Mouse (Mus musculus): ENCODE results near the gene Gtpbp3.

DNA sequence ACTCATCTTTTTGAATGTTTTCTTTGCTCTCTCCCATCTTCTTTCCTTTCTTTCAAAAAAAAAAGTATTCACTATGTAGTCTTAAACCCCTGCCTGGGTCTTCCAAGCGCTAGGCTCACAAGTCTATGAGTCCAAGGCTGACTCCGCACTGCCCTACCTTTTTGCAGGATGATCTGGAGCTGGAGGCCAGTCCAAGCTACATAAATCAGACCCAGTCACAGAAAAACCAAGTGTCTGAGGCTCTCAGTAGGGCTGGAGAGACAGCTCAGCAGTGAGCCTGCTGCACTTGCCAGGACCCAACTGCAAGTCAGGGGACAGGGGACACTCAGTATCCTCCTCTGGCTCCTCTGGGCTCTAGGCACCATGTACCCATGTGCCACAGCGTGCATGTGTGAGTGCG lies 16.4 kb downstream of the Gtpbp3 start:
- TF ChIP-seq CHD2 (IDR thresholded peaks at IDR 0.05; ENCODE audit: low read length) (no peak), SIN3A (IDR thresholded peaks at IDR 0.05; ENCODE audit: low read length) (no peak), POLR2A (IDR thresholded peaks at IDR 0.05; ENCODE audit: control insufficient read depth in 1 of 2, insufficient read depth in 1 of 2, low read depth in 1 of 2, low read length in 2 of 2, poor library complexity in 1 of 2) (no peak), TAL1 (IDR thresholded peaks at IDR 0.05; ENCODE audit: low read length) (no peak), RCOR1 (IDR thresholded peaks at IDR 0.05; ENCODE audit: low read depth, low read length) (no peak), CTCF (IDR thresholded peaks at IDR 0.05 in 2 of 3, conservative IDR thresholded peaks at IDR 0.05 in 1 of 3; ENCODE audit: control insufficient read depth in 1 of 3, insufficient read depth in 1 of 3, low read depth in 2 of 3, low read length in 3 of 3, poor library complexity in 1 of 3, severe bottlenecking in 1 of 3) (no peak)

Measured in MEL (cell line).